Mouse (Mus musculus): ENCODE data around the gene Smug1.

Gene Smug1

GRCm38 (mm10) chr15:103178767-103179166 is 11.9 kb upstream of the Smug1 start:
- in situ Hi-C loops (cut with MboI; ENCODE audit: unreplicated experiment in 2 of 2): loop anchor here in 1 of 2 experiments (10.0 kb wide), 1 partner anchor 414 kb away; no protein-coding TSS in a partner anchor

DNA sequence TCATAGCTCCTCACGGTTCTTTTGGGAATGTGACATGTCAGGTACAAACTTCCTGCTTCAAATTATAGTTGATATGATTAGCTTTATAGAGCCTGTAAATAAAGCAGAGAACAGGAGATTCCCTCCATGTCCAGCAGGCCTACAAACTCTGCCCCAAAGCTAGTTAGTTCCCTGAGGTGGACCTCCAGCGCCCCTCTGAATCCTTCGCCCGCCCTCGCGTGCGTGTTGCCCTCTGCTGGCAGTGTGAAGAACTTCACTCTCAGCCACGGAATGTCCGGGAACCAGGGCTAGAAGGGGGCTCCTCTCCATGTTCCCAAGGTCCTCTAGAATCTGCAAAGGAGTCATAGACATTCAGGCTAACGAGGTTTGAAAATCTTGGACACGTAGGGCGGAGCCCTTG is 11.2 kb upstream of the Smug1 start:
- in situ Hi-C loops (cut with MboI; ENCODE audit: unreplicated experiment in 2 of 2): loop anchor here in 1 of 2 experiments (10.0 kb wide), 1 partner anchor 413 kb away; no protein-coding TSS in a partner anchor

- in situ Hi-C loops (cut with MboI; ENCODE audit: unreplicated experiment in 2 of 2): loop anchor here in 1 of 2 experiments (10.0 kb wide), 1 partner anchor 413 kb away; no protein-coding TSS in a partner anchor
Observed at GRCm38 (mm10) chr15:103177611-103178041, 10.7 kb upstream of the Smug1 start.

DNA sequence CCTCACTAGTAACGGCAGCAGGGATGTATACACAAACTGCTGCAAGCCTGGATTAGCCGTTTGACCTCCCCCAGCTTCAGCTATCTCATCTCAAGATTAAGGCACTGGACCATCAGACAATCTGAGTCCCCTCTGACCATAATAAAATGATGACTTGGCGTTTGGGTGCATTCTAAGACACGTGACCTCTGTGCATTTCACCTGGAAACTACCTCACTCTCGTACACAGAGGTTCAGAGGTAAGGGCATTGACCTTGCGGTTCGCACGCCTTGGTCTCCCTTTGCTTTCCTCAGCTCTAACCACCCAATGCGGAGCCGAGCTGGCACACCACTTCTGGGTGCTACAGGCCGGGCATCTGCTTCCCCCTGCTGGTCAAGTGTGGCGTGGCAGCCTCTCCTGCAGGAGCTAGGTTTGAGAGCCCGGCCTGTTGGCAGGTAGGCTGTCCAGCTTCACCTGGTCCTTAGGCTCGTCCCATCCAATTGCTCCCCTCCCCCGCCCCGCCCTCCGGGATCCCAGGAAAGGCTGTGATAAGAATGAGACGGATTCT is 10.1 kb upstream of the Smug1 start:
- in situ Hi-C loops (cut with MboI; ENCODE audit: unreplicated experiment in 2 of 2): loop anchor here in 1 of 2 experiments (10.0 kb wide), 1 partner anchor 412 kb away; no protein-coding TSS in a partner anchor

DNA sequence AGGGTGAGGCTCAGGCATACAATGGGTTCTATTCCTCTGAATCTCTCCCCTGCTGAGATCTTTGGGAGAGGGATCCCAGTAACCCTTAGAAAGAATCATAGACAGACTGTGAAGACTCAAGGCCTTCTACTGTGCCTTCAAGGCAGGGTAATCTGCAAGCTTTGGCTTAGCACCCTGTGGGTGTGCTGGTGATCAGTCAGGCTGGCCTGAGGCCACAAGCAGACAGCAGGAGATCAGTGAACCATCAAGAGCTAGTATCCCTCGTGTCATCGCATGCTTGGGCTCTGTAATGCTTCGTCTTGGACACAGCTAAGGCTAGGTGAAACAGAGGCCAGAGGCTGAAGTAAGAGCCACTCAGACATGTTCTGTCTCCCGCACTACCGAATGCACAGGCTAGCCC is 6.4 kb upstream of the Smug1 start:
- in situ Hi-C loops (cut with MboI; ENCODE audit: unreplicated experiment in 2 of 2): loop anchor here (5.0 to 10.0 kb wide), 3 partner anchors 161 to 408 kb away; no protein-coding TSS in a partner anchor

DNA sequence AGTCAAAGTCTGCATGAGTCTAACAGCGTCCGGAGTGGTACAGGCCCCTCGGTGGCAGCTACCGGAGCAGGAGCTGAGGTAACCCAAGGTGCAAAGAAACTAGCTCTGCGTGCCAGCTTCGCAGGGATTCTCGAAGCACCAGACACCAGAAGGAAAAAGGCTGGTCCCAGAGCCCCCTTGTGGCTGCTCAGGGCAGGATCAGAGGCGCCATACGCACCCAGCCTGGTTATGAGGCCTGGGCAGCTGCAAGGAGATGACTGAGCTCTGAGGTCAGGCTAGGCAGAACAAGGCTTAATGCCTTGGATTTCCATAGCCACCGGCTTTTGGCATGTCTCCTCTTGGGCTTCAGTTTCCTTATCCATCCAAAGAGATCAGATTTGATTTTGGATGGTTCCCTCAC is 5.6 kb upstream of the Smug1 start:
- in situ Hi-C loops (cut with MboI; ENCODE audit: unreplicated experiment in 2 of 2): loop anchor here (5.0 to 10.0 kb wide), 3 partner anchors 160 to 408 kb away; no protein-coding TSS in a partner anchor

DNA sequence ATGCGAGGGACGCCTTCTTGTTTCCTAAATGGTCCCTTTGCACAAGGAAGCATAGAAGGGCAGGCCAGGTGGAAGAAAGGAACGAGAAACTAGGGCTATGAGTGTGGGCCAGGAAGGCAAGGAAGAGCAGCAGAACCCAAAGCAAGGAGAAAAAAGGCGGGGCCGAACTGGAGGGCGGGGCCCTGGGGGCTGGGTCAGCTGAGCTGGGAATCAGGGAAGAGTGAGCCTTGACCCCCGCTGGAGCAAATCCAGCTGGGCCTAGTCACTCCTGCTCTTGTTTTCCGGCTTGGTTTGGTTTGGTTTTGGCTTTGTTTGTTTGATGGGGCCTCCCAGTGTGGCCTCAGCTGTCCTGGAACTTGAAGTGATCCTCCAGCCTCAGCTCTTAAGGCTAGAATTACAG is 4.4 kb upstream of the Smug1 start:
- in situ Hi-C loops (cut with MboI; ENCODE audit: unreplicated experiment in 2 of 2): loop anchor here (5.0 to 10.0 kb wide), 3 partner anchors 159 to 406 kb away; no protein-coding TSS in a partner anchor

DNA sequence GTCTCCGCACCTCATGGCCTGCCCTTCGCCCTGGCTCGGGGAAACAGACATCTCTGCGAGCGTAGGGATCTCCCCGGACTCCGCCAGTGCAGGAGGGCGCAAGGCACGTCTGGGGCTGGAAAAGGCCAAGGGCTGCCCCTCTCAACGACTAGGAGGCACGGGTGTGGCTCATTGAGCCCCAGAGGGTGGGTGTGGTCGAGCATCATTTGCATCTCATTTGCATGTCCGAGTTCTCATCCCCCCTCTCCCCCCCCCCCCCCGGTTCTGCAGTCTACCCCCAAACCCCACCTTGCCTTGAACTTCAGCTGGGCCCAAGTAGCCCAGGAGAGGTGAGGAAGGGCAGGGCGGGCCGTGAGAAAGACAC is 3.4 kb upstream of the Smug1 start:
- in situ Hi-C loops (cut with MboI; ENCODE audit: unreplicated experiment in 2 of 2): loop anchor here (5.0 to 10.0 kb wide), 3 partner anchors 158 to 405 kb away; no protein-coding TSS in a partner anchor

- in situ Hi-C loops (cut with MboI; ENCODE audit: unreplicated experiment in 2 of 2): loop anchor here (5.0 to 10.0 kb wide), 3 partner anchors 157 to 405 kb away; no protein-coding TSS in a partner anchor
Observed at GRCm38 (mm10) chr15:103169612-103170315, 2.9 kb upstream of the Smug1 start.

GRCm38 (mm10) chr15:103168801-103169611 is 2.1 kb upstream of the Smug1 start:
- in situ Hi-C loops (cut with MboI; ENCODE audit: unreplicated experiment in 2 of 2): no loop called here

DNA sequence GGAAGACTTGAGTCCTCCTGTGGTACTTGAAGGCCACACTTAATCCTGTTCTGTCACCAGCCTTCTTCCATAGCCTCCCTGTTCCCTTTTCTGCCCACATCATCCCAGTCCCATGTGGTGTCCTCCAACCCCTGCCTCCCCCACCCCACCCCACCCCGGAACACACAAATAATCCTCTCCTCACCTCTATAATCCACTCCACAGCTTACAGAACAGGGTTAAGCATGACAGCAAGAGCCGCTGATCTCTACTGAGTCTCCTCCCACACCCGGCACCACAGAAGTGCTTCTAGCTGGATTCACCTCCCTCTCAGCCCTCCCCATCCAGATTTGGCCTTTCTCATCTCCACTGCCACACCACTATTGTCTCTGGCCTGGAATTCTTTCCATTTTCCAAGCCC is 894 bp upstream of the Smug1 start:
- in situ Hi-C loops (cut with MboI; ENCODE audit: unreplicated experiment in 2 of 2): no loop called here

GRCm38 (mm10) chr15:103165924-103166323 is 968 bp downstream of the Smug1 start:
- in situ Hi-C loops (cut with MboI; ENCODE audit: unreplicated experiment in 2 of 2): no loop called here

GRCm38 (mm10) chr15:103165379-103165778 is 1.5 kb downstream of the Smug1 start:
- in situ Hi-C loops (cut with MboI; ENCODE audit: unreplicated experiment in 2 of 2): no loop called here

- in situ Hi-C loops (cut with MboI; ENCODE audit: unreplicated experiment in 2 of 2): no loop called here
Observed at GRCm38 (mm10) chr15:103163182-103163919, 3.5 kb downstream of the Smug1 start.

GRCm38 (mm10) chr15:103157585-103157984 is 9.3 kb downstream of the Smug1 start:
- in situ Hi-C loops (cut with MboI; ENCODE audit: unreplicated experiment in 2 of 2): no loop called here

DNA sequence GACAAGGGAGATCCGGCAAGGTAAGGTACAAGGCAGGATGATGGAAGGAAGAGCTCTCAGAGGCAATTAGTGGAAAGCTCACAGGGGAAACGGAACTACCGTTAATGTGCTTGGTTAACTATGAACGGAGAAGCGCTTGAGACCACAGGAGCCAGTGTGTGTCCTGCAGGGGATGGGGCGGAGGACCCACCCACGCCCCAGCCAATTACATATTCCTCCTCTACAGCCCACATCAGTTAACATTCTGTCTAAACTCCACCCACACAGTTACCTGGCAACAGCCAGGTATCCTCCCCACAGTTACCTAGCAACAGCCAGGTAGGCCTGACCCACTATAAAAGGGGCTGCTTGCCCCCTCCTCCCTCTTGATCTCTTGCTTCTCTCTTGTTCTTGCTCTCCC is 10.0 kb downstream of the Smug1 start:
- in situ Hi-C loops (cut with MboI; ENCODE audit: unreplicated experiment in 2 of 2): no loop called here

GRCm38 (mm10) chr15:103155366-103156321 is 11.2 kb downstream of the Smug1 start:
- in situ Hi-C loops (cut with MboI; ENCODE audit: unreplicated experiment in 2 of 2): no loop called here

GRCm38 (mm10) chr15:103152890-103153610 is 13.8 kb downstream of the Smug1 start:
- in situ Hi-C loops (cut with MboI; ENCODE audit: unreplicated experiment in 2 of 2): no loop called here
